In the genomic region with DNA sequence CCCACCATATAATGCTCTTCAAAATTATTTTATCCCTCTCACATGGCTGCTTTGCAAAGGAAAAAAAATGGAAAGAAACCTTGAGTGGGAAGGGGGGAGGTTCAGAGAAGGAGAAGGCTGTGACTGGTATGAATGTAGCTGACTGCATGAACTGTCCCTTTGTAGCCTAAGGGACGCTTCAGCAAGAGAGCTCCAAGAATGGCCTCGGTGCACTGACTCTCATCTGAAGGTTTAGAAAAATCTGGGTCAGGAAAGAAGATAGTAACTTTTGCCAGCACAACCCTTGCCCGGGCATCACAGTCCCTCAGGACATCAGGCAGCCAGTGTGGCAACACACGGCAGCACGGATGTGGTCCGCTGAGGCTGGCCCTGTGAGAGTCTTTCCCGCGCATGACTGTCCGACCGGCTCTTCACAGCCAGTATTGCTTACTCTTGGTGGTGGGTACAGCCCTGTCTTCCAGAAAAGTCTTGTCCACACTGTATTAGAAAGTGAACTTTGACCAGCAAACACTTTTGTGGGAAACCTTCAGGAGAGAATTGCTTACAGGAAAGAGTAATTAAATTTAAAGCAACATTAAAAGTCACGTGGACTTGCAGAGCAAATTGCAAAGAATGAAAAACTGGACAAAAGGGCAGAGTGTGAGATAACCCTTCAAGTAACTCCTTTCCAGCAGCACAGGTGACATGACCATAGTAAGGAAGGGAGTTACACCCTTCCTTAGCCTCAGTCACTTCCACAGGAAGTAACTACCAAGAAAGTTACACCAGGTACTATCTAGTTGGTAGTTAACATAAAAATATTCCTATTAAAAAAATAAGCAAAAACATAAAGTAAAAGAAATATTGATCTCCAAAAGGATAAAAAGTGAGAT, we compare ENCODE assay signal across 12 mouse cellular contexts. TPM values are rescaled to one million over a fixed set of nuclear protein-coding genes. Genes with fewer than 3 reads are reported as not detected.
A peak's percentile ranks its signal among the peaks of the same experiment; 100 is the strongest.
DNase-seq lines count a peak whose midpoint lies in the region; ATAC-seq and TF ChIP-seq lines count a peak whose summit lies in the region.
"Had no signal": no experiment of that assay in that cellular context is flagged by ENCODE, and none has a peak within 500 bp of the region (broad histone marks: within the 10 kb centered on the region; RNA-seq: fewer than 3 reads in every experiment).

No protein-coding gene starts in this region.

- no peak for TF ChIP-seq EP300 in stomach, postnatal 0 days (optimal IDR thresholded peaks at IDR 0.05)

- no peak overlapping the region for H3K4me3 ChIP-seq in forebrain, postnatal 0 days (ENCODE audit: low read depth, low read length)
- H3K4me3 ChIP-seq in limb, embryonic 10.5 days, result no peak overlapping the region
- H3K4me3 ChIP-seq in stomach, postnatal 0 days (ENCODE audit: low read depth, low read length), result no peak overlapping the region
- H3K4me3 ChIP-seq: liver, embryonic 15.5 days had no signal

- H3K27me3 ChIP-seq in forebrain, postnatal 0 days (ENCODE audit: insufficient read depth, low read length), result no peaks in the 10 kb centered on the region
- no peaks in the 10 kb centered on the region for H3K27me3 ChIP-seq in limb, embryonic 10.5 days (ENCODE audit: low read depth, poor library complexity, severe bottlenecking)
- no peaks in the 10 kb centered on the region for H3K27me3 ChIP-seq in stomach, postnatal 0 days (ENCODE audit: control insufficient read depth, insufficient read depth, low read length)
- H3K27me3 ChIP-seq: CH12.LX; liver, embryonic 15.5 days had no signal

- no peaks in the 10 kb centered on the region for H3K36me3 ChIP-seq in forebrain, postnatal 0 days (ENCODE audit: insufficient read depth)
- H3K36me3 ChIP-seq in limb, embryonic 10.5 days, result no peaks in the 10 kb centered on the region
- no peaks in the 10 kb centered on the region for H3K36me3 ChIP-seq in stomach, postnatal 0 days (ENCODE audit: control insufficient read depth, insufficient read depth, low read length)
- H3K36me3 ChIP-seq: liver, embryonic 15.5 days had no signal

- 0 out of 2 replicates have a peak, but pooled peaks have one; percentile 12 for ATAC-seq in forebrain, postnatal 0 days
- ATAC-seq in stomach, postnatal 0 days (ENCODE audit: low FRiP score, low TSS enrichment), result peak; percentile 83

- 61% methylated on average over 11 of the region's 11 CpGs for WGBS in forebrain, postnatal 0 days
- 85% methylated on average over 11 of the region's 11 CpGs for WGBS in limb, embryonic 10.5 days
- WGBS in stomach, postnatal 0 days, result 66% methylated on average over 11 of the region's 11 CpGs

- no peak overlapping the region; the same call in 1 of the 2 replicates for H3K27ac ChIP-seq in forebrain, postnatal 0 days (ENCODE audit: low read depth, low read length)
- peak overlapping the region; percentile 23; the same call in 1 of the 2 replicates for H3K27ac ChIP-seq in limb, embryonic 10.5 days
- no peak overlapping the region for H3K27ac ChIP-seq in stomach, postnatal 0 days (replicated peaks)
- H3K27ac ChIP-seq: liver, embryonic 15.5 days had no signal

- no peak overlapping the region for H3K4me2 ChIP-seq in forebrain, postnatal 0 days (ENCODE audit: low read depth)
- no peak overlapping the region for H3K4me2 ChIP-seq in stomach, postnatal 0 days (replicated peaks; ENCODE audit: low read depth)
- H3K4me2 ChIP-seq: liver, embryonic 15.5 days had no signal

- TF ChIP-seq CTCF in forebrain, postnatal 0 days (IDR thresholded peaks at IDR 0.05; ENCODE audit: low read depth), result no peak
- no peak for TF ChIP-seq CTCF in stomach, postnatal 0 days (IDR thresholded peaks at IDR 0.05; ENCODE audit: low read depth)

- H3K4me1 ChIP-seq in forebrain, postnatal 0 days (ENCODE audit: insufficient read depth), result no peaks in the 10 kb centered on the region
- H3K4me1 ChIP-seq in limb, embryonic 10.5 days, result peaks cover 57% of the 10 kb centered on the region
- no peaks in the 10 kb centered on the region for H3K4me1 ChIP-seq in stomach, postnatal 0 days (replicated peaks; ENCODE audit: control insufficient read depth, insufficient read depth)

- intact Hi-C loops in left cerebral cortex, postnatal 4 days (cut with DNase I), result no loop called here
- intact Hi-C loops in left cerebral cortex, postnatal 10 days (cut with DNase I), result no loop called here

- peak; percentile 28 for DNase-seq in left cerebral cortex, postnatal 4 days
- no peak for DNase-seq in left cerebral cortex, postnatal 10 days (ENCODE audit: extremely low spot score in 1 of 2, low spot score in 2 of 2)
- no peak for DNase-seq in forebrain, postnatal 0 days
- no peak for DNase-seq in limb, embryonic 10.5 days (ENCODE audit: low spot score)
- no peak for DNase-seq in stomach, postnatal 0 days (ENCODE audit: low spot score)
- DNase-seq in thymus, adult 18-20 months, result no peak
- DNase-seq in c-Kit-positive CD71-positive TER-119-positive erythroid progenitor cells, embryonic 14.5 days (ENCODE audit: low spot score), result no peak
- DNase-seq in gastrocnemius, adult 18-20 months (ENCODE audit: low spot score), result no peak
- DNase-seq: kidney, adult 2 months; layer of hippocampus, postnatal 36 days had no signal

- no peak overlapping the region for H3K9ac ChIP-seq in forebrain, postnatal 0 days
- H3K9ac ChIP-seq in stomach, postnatal 0 days (ENCODE audit: low read length), result no peak overlapping the region
- H3K9ac ChIP-seq: liver, embryonic 15.5 days had no signal

- no peaks in the 10 kb centered on the region for H3K9me3 ChIP-seq in forebrain, postnatal 0 days (ENCODE audit: low read length)
- H3K9me3 ChIP-seq in limb, embryonic 10.5 days (replicated peaks), result no peaks in the 10 kb centered on the region
- H3K9me3 ChIP-seq in stomach, postnatal 0 days (ENCODE audit: control insufficient read depth, low read length), result no peaks in the 10 kb centered on the region
- H3K9me3 ChIP-seq: liver, embryonic 15.5 days had no signal

RNA-seq across cellular contexts. Expression of gene Maml3, which starts 42.3 kb away (rescaled TPM):
- total RNA-seq in left cerebral cortex, postnatal 4 days (2021), result 1 to 10 TPM; 7.4 to 7.5 TPM
- total RNA-seq in left cerebral cortex, postnatal 10 days (2021), result 1 to 10 TPM; 7.2 to 7.8 TPM
- 8.4 and 14.9 TPM in 2 replicates for total RNA-seq in forebrain, postnatal 0 days (2014; rRNA removed)
- polyA plus RNA-seq in forebrain, postnatal 0 days (2015; fragmentation: Nextera tagmentation; extraction: Ambion mirVana), result 1.8 and 3.1 TPM in 2 replicates
- 4.3 and 4.7 TPM in 2 replicates for polyA plus RNA-seq in limb, embryonic 10.5 days (2016; fragmentation: Nextera tagmentation; extraction: Ambion mirVana)
- polyA plus RNA-seq in stomach, postnatal 0 days (2015; fragmentation: Nextera tagmentation; extraction: Ambion mirVana), result 2.8 and 2.9 TPM in 2 replicates
- total RNA-seq in gastrocnemius, adult 18-20 months (2021), result 1 to 10 TPM; 2.3 to 2.6 TPM
